Mouse (Mus musculus) gastrocnemius, postnatal 36 days (tissue): Measurements from ENCODE around the gene Fam76b. TPM values are rescaled to one million over a fixed set of nuclear protein-coding genes. Genes with fewer than 3 reads are reported as not detected.

Experiments used
- total RNA-seq, 2 experiments: library from RNA; stranded (reverse); gene quantifications; 2 replicates each; pipeline ENCODE4 v1.2.3; 2021

Fam76b gene
- total RNA-seq, 2 experiments from 2014 or later: 6.1 to 6.2 TPM

Other genes with a start within 250 kb of the Fam76b start
- gene Mtmr2, start 79.3 kb upstream of the Fam76b start, total RNA-seq: 10 to 100 TPM; 19.0 to 19.3 TPM
- 1 to 10 TPM; 3.8 to 7.1 TPM for gene Cep57, start 609 bp upstream of the Fam76b start, total RNA-seq